Mouse (Mus musculus): ENCODE data around the gene Tcp11l2. TPM values are rescaled to one million over a fixed set of nuclear protein-coding genes. Genes with fewer than 3 reads are reported as not detected.

Tcp11l2 gene
- polyA plus RNA-seq, 1 experiment from 2014 or later, result 5.1 TPM

DNA sequence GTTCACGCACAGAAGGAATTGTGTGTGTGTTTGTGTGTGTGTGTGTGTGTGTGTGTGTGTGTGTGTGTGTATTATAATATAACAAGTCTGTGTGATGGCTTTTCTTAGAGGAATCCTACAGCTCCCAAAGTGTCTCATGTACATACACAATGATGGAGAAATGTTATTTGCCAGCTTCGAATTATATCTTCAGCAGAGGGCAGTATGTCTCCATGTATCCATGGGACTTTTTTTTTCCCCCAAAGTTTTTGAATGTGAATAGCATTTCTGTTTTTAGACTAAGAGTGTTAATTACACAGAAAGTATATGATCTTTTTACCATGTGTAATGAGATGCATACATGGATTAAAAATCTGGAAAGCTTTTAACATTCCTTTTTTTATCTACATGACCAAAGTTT is 65.2 kb downstream of the Tcp11l2 start:
- no peak overlapping the region for H3K4me2 ChIP-seq (ENCODE audit: low read depth, low read length, severe bottlenecking)
- no peaks in the 10 kb centered on the region for H3K4me1 ChIP-seq (replicated peaks; ENCODE audit: control insufficient read depth, insufficient read depth, low read length)
- H3K27me3 ChIP-seq (ENCODE audit: control insufficient read depth, insufficient read depth, low read length), result no peaks in the 10 kb centered on the region
- H3K4me3 ChIP-seq (ENCODE audit: low read depth, low read length), result no peak overlapping the region
- 86% methylated on average over 2 of the region's 2 CpGs for WGBS
- H3K36me3 ChIP-seq (ENCODE audit: control insufficient read depth, insufficient read depth, low read length), result no peaks in the 10 kb centered on the region
- no peak for ATAC-seq (replicated peaks; ENCODE audit: low FRiP score)
- H3K9me3 ChIP-seq (ENCODE audit: control insufficient read depth, low read length), result no peaks in the 10 kb centered on the region
- no peak overlapping the region for H3K27ac ChIP-seq (ENCODE audit: low read depth, low read length)
- no peak overlapping the region for H3K9ac ChIP-seq (ENCODE audit: low read length)
- DNase-seq (ENCODE audit: low spot score), result no peak

DNA sequence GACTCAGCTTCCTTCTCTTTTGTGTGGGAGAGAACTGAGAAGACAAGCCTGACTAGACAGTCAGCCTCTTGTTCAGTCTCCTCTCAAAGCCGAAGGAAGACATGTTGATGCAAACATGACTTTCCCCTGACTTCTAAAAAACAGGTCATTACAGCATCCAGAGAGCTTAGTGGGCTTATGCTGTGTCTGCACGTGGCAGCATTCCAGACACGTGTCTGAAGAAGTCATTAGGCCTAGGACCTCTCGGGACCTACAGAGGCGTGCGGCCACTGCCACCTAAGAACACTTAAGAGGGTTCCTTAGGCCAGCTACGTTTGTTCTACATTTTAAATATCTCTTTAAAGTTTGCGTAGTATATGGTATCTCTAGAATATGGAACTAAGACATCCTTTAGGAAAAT is 69.5 kb downstream of the Tcp11l2 start:
- no peak overlapping the region for H3K9ac ChIP-seq (ENCODE audit: low read length)
- H3K4me1 ChIP-seq (replicated peaks; ENCODE audit: control insufficient read depth, insufficient read depth, low read length), result no peaks in the 10 kb centered on the region
- DNase-seq (ENCODE audit: low spot score), result no peak
- no peaks in the 10 kb centered on the region for H3K9me3 ChIP-seq (ENCODE audit: control insufficient read depth, low read length)
- no peak overlapping the region for H3K4me2 ChIP-seq (ENCODE audit: low read depth, low read length, severe bottlenecking)
- H3K36me3 ChIP-seq (ENCODE audit: control insufficient read depth, insufficient read depth, low read length), result no peaks in the 10 kb centered on the region
- no peak overlapping the region for H3K27ac ChIP-seq (ENCODE audit: low read depth, low read length)
- H3K4me3 ChIP-seq (ENCODE audit: low read depth, low read length), result no peak overlapping the region
- WGBS, result 94% methylated on average over 8 of the region's 8 CpGs
- no peaks in the 10 kb centered on the region for H3K27me3 ChIP-seq (ENCODE audit: control insufficient read depth, insufficient read depth, low read length)
- ATAC-seq (replicated peaks; ENCODE audit: low FRiP score), result no peak

DNA sequence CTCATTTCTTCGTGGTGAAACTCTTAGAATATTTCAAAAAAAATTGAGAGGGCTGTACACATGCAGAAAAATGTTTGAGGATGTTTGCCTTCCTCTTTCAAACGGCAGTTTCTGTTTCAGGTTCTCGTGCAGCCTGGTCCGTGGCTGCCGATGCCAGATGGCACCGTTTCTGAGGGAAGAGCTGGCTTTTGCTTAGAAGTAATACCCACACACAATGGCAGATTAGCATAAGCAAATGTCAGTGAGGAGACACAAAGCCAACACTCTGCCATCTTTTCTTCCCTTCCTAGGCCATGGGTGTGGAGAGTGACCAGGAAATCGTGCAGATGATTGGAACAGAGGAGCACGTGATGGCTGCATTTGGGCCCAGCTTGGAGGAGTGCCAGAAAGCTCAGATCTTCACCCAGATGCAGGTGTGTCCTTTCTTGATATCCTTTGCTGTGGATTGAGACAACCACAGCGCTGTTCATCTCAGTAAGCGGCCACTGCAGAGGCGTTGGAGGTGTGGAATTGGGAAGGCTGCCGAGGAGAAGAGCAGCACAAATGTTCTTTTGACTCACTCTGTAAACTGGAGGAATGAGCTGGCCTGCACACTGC is 70.2 kb downstream of the Tcp11l2 start:
- ATAC-seq (replicated peaks; ENCODE audit: low FRiP score) (no peak), DNase-seq (ENCODE audit: low spot score) (no peak)
- Histone ChIP-seq H3K9me3 (ENCODE audit: control insufficient read depth, low read length) (no peaks in the 10 kb centered on the region), H3K36me3 (ENCODE audit: control insufficient read depth, insufficient read depth, low read length) (no peaks in the 10 kb centered on the region), H3K27ac (ENCODE audit: low read depth, low read length) (no peak overlapping the region), H3K4me3 (ENCODE audit: low read depth, low read length) (no peak overlapping the region), H3K4me2 (ENCODE audit: low read depth, low read length, severe bottlenecking) (no peak overlapping the region), H3K27me3 (ENCODE audit: control insufficient read depth, insufficient read depth, low read length) (no peaks in the 10 kb centered on the region), H3K4me1 (replicated peaks; ENCODE audit: control insufficient read depth, insufficient read depth, low read length) (no peaks in the 10 kb centered on the region), H3K9ac (ENCODE audit: low read length) (no peak overlapping the region)
- 93% methylated on average over 12 of the region's 12 CpGs for WGBS

DNA sequence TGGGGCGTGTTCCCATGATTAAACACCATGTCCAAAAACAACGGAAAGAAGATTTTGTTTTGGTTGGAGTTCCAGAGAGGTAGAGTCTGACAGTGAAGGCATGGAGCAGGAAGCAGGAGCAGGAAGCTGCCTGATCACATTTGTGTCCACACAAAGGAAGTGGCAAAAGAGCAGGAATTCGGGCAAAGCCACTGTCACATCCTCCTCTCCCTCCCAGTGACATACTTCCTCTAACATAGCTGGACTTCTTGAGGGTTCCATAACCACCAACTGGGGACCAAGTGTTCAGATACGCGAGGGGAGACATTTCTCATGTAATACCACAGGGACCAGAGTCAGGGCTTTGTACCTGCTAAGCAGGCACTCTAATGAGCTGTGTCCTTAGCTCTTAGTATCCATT is 70.8 kb downstream of the Tcp11l2 start:
- Histone ChIP-seq H3K36me3 (ENCODE audit: control insufficient read depth, insufficient read depth, low read length) (no peaks in the 10 kb centered on the region), H3K27ac (ENCODE audit: low read depth, low read length) (no peak overlapping the region), H3K4me3 (ENCODE audit: low read depth, low read length) (no peak overlapping the region), H3K9ac (ENCODE audit: low read length) (no peak overlapping the region), H3K4me1 (replicated peaks; ENCODE audit: control insufficient read depth, insufficient read depth, low read length) (no peaks in the 10 kb centered on the region), H3K27me3 (ENCODE audit: control insufficient read depth, insufficient read depth, low read length) (no peaks in the 10 kb centered on the region), H3K9me3 (ENCODE audit: control insufficient read depth, low read length) (no peaks in the 10 kb centered on the region), H3K4me2 (ENCODE audit: low read depth, low read length, severe bottlenecking) (no peak overlapping the region)
- WGBS, result 92% methylated on average over 5 of the region's 5 CpGs
- ATAC-seq (replicated peaks; ENCODE audit: low FRiP score) (no peak), DNase-seq (ENCODE audit: low spot score) (no peak)

DNA sequence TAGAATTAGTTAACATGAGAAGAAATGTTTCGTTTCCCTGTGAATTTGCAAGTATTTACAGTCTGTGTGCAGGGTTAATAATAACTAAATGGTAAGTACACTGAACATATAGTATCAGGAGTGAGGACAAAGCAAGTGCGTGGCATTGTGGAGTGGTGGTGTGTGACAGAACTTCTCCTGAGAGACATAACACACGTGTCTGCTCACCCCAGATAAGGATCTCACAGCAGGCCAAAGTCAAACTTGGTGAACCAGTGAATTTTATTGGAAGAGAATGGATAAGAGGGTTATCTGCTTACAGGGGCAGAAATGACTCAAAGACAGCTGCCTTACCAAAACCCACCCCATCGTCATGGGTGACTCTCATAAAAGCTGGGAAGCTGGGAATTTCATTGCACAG is 72.5 kb downstream of the Tcp11l2 start:
- ATAC-seq (replicated peaks; ENCODE audit: low FRiP score) (no peak), DNase-seq (ENCODE audit: low spot score) (no peak)
- Histone ChIP-seq H3K9me3 (ENCODE audit: control insufficient read depth, low read length) (no peaks in the 10 kb centered on the region), H3K27me3 (ENCODE audit: control insufficient read depth, insufficient read depth, low read length) (no peaks in the 10 kb centered on the region), H3K27ac (ENCODE audit: low read depth, low read length) (no peak overlapping the region), H3K4me2 (ENCODE audit: low read depth, low read length, severe bottlenecking) (no peak overlapping the region), H3K36me3 (ENCODE audit: control insufficient read depth, insufficient read depth, low read length) (no peaks in the 10 kb centered on the region), H3K4me3 (ENCODE audit: low read depth, low read length) (no peak overlapping the region), H3K4me1 (replicated peaks; ENCODE audit: control insufficient read depth, insufficient read depth, low read length) (no peaks in the 10 kb centered on the region), H3K9ac (ENCODE audit: low read length) (no peak overlapping the region)
- 90% methylated on average over 4 of the region's 4 CpGs for WGBS

DNA sequence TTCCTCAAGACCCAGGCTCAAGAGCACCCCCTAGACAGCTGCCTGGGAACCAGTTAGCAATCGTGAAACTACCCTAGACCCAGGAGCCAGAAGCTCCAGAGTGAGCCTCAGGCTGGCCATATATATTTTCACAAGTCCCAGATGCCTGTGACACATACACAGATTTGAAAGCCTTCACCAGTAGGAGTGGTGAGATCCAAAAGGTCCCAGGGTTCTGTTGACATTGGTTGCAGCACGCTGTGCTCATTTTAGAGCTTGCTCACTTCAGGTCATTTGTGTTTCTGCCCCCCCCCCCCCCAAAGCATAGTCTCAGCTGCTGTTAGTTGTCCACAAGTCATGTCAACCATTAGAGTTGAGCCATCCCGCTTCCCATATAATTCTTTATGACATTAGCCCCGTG is 77.6 kb downstream of the Tcp11l2 start:
- DNase-seq (ENCODE audit: low spot score), result no peak
- Histone ChIP-seq H3K27me3 (ENCODE audit: control insufficient read depth, insufficient read depth, low read length) (no peaks in the 10 kb centered on the region), H3K9ac (ENCODE audit: low read length) (no peak overlapping the region), H3K4me2 (ENCODE audit: low read depth, low read length, severe bottlenecking) (no peak overlapping the region), H3K9me3 (ENCODE audit: control insufficient read depth, low read length) (no peaks in the 10 kb centered on the region), H3K36me3 (ENCODE audit: control insufficient read depth, insufficient read depth, low read length) (no peaks in the 10 kb centered on the region), H3K4me1 (replicated peaks; ENCODE audit: control insufficient read depth, insufficient read depth, low read length) (peaks cover 16% of the 10 kb centered on the region; the same call in 1 of the 2 replicates), H3K27ac (ENCODE audit: low read depth, low read length) (no peak overlapping the region), H3K4me3 (ENCODE audit: low read depth, low read length) (no peak overlapping the region)
- ATAC-seq (replicated peaks; ENCODE audit: low FRiP score), result no peak
- WGBS, result 79% methylated on average over 4 of the region's 4 CpGs

DNA sequence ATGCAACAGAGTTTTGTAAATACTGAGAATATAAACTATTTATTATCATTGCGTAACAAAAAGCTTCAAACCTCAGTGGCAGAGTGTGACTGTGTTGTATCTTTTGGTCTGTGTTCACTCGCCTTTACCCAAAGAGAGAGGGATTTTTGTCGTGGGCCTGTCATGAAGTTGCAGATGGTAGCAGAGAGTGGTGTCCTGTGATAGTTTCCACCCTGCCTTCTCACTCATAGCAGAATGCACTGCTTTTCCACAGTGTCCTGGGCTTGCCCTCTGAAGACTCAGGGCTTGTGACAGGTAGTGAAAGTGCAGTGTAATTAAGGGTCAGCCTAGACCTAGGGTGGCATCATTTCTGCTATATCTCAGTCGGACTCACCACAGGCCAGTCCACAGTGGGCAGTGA is 78.3 kb downstream of the Tcp11l2 start:
- Histone ChIP-seq H3K9me3 (ENCODE audit: control insufficient read depth, low read length) (no peaks in the 10 kb centered on the region), H3K36me3 (ENCODE audit: control insufficient read depth, insufficient read depth, low read length) (no peaks in the 10 kb centered on the region), H3K27ac (ENCODE audit: low read depth, low read length) (no peak overlapping the region), H3K9ac (ENCODE audit: low read length) (no peak overlapping the region), H3K27me3 (ENCODE audit: control insufficient read depth, insufficient read depth, low read length) (no peaks in the 10 kb centered on the region), H3K4me3 (ENCODE audit: low read depth, low read length) (no peak overlapping the region), H3K4me2 (ENCODE audit: low read depth, low read length, severe bottlenecking) (no peak overlapping the region), H3K4me1 (replicated peaks; ENCODE audit: control insufficient read depth, insufficient read depth, low read length) (peaks cover 16% of the 10 kb centered on the region; the same call in 1 of the 2 replicates)
- no peak for ATAC-seq (replicated peaks; ENCODE audit: low FRiP score)
- DNase-seq (ENCODE audit: low spot score), result no peak
- 92% methylated on average over 4 of the region's 4 CpGs for WGBS

DNA sequence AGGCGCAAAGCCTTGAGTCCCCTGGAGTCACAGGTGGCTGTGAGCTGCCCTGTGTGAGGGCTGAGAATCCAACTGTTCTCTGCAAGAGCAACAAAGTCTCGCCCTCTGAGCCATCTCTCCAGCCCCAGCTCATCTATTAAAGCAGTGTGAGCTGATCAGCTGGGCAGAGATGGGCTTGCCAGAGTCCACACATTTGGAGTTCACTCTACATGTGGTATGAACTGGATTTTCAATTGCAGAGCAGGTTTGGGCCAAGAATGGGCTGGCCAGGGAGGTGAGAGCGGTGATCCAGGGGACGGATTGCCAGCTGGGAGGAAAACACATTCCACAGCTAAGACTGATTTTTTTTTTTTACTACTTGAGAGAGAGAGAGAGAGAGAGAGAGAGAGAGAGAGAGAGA is 80.2 kb downstream of the Tcp11l2 start:
- no peak overlapping the region for H3K27ac ChIP-seq (ENCODE audit: low read depth, low read length)
- no peak overlapping the region for H3K9ac ChIP-seq (ENCODE audit: low read length)
- H3K4me3 ChIP-seq (ENCODE audit: low read depth, low read length), result no peak overlapping the region
- peak; percentile 51 for DNase-seq (ENCODE audit: low spot score)
- H3K4me2 ChIP-seq (ENCODE audit: low read depth, low read length, severe bottlenecking), result no peak overlapping the region
- no peaks in the 10 kb centered on the region for H3K9me3 ChIP-seq (ENCODE audit: control insufficient read depth, low read length)
- no peak for ATAC-seq (replicated peaks; ENCODE audit: low FRiP score)
- H3K36me3 ChIP-seq (ENCODE audit: control insufficient read depth, insufficient read depth, low read length), result no peaks in the 10 kb centered on the region
- H3K27me3 ChIP-seq (ENCODE audit: control insufficient read depth, insufficient read depth, low read length), result no peaks in the 10 kb centered on the region
- H3K4me1 ChIP-seq (replicated peaks; ENCODE audit: control insufficient read depth, insufficient read depth, low read length), result peaks cover 16% of the 10 kb centered on the region; the same call in 1 of the 2 replicates
- 84% methylated on average over 4 of the region's 4 CpGs for WGBS

DNA sequence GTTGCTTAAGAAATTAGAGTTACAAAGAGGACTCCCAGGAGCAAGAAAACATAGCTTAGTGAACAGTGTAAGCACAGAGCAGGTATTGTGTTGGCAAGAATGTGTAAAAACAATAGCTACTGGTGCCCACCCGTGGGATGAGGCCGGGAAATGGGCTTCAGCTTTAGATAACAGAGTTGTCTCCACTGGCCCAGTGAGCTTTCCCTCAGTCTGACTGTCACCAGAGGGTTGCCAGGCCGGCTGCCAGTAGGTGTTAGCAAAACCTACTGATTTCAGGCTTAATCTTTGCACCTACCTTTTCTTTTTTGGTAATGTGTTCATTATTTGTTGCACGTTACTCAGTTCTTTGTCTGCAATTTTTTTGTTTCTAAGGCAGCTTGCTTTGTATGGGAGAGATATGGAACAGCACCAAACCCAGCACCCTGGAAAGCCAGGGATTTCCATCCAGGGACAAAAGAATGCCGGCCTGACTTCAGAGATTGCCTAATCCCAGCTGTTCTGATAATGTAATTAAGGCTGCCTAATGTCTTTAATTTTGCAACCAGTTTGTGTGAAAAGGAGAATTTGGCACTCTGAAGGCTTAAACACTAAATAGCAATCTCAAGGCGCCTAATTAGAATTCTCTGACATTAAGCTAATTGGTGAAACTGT is 81.1 kb downstream of the Tcp11l2 start:
- H3K4me2 ChIP-seq (ENCODE audit: low read depth, low read length, severe bottlenecking), result no peak overlapping the region
- no peaks in the 10 kb centered on the region for H3K27me3 ChIP-seq (ENCODE audit: control insufficient read depth, insufficient read depth, low read length)
- peaks cover 16% of the 10 kb centered on the region; the same call in 1 of the 2 replicates for H3K4me1 ChIP-seq (replicated peaks; ENCODE audit: control insufficient read depth, insufficient read depth, low read length)
- DNase-seq (ENCODE audit: low spot score) (peak; percentile 33), ATAC-seq (replicated peaks; ENCODE audit: low FRiP score) (no peak)
- no peak overlapping the region for H3K9ac ChIP-seq (ENCODE audit: low read length)
- H3K4me3 ChIP-seq (ENCODE audit: low read depth, low read length), result no peak overlapping the region
- H3K36me3 ChIP-seq (ENCODE audit: control insufficient read depth, insufficient read depth, low read length), result no peaks in the 10 kb centered on the region
- 15% methylated on average over 6 of the region's 6 CpGs for WGBS
- 0 out of 2 replicates have a peak overlapping the region, but pooled peaks have one; percentile 59 for H3K27ac ChIP-seq (ENCODE audit: low read depth, low read length)
- no peaks in the 10 kb centered on the region for H3K9me3 ChIP-seq (ENCODE audit: control insufficient read depth, low read length)
